Mouse (Mus musculus): Measurements from ENCODE around the gene Fancg.

The Fancg gene

DNA sequence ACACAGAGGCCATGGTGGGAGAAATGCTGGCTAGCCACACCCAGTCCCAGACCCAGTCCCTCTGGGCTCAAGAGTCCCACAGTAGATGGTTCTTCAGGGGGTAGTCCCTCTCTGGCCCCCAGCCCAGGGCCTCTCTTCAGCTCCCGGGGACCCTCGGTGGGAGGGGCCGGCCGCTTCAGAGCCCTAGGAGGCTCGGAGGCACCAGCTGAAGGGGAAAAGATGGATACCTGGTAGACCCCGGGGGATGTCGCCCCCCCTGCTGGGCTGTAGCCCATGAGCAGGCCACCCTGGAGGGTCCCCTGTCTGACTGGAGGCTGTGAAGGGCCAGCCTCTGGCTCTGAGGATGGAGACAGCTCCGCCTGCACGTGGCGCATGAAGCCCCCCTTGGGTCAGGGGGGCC, 26.1 kb upstream of the Fancg start:
- in situ Hi-C loops (cut with MboI, MseI) = loop anchor here (25.0 kb wide), 1 partner anchor 1474 kb away; the partner anchor contains the start of genes Dnaic1 and Fam219a

DNA sequence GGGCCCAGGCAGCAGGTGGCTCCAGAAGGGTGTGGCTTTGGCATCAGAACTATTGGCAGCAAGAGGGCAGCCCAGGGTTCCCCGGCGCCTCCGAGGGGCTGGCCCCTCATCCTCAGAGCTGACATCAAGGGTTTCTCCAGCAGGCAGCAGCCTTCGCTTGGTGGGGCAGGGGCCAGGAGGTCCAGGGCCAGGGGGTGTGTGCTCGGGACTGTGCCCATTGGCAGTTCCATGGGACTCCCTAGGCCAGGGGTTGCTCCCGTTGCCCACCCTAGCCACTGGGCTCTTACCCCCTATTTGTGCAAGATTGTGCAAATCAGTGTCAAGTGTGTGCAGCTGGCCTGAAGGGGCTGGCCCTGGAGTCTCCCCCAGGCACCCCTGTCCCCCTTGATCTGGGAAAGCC, 25.5 kb upstream of the Fancg start:
- in situ Hi-C loops (cut with MboI, MseI) = loop anchor here (25.0 kb wide), 1 partner anchor 1474 kb away; the partner anchor contains the start of genes Dnaic1 and Fam219a

DNA sequence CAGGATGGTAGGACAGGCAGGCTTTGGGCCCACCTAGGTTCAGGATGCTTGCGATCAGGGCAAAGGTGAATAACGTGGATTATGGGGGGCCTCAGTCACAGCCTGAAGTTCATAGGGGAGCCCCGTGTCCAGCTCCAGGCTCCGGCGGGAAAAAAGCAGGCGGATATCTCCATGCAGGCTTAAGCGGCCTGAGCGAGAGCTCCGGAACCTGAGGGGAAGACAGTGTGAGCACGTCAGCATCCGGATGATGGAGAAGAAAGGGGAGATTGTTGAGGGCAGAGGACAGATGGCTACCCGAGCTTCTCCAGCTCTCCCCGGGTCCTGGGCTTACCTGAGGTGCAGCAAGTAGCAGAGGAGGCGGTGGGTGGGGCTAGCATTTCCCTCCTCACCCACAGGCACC, 23.2 kb upstream of the Fancg start:
- in situ Hi-C loops (cut with MboI, MseI) = loop anchor here (25.0 kb wide), 1 partner anchor 1471 kb away; the partner anchor contains the start of genes Dnaic1 and Fam219a

DNA sequence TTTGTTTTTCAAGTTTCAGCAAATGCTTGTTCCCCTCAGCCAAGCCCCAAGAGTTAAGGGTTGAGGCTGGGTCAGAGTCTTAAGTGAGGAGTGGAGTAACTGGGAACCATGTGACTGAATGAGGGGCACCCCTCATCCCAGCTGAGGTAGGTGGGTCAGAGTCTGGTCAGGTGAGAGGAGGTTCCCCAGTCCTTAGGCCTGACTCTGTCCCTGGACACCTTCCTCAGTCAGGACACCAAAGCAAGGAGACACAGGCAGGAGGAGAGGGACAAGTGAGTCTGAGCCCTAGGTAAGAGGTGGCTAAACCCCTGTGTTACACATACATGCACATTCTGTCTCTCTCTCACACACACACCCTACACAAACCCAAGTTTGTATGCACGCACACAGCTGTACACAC, 22.2 kb upstream of the Fancg start:
- in situ Hi-C loops (cut with MboI, MseI) = loop anchor here (25.0 kb wide), 1 partner anchor 1470 kb away; the partner anchor contains the start of genes Dnaic1 and Fam219a

DNA sequence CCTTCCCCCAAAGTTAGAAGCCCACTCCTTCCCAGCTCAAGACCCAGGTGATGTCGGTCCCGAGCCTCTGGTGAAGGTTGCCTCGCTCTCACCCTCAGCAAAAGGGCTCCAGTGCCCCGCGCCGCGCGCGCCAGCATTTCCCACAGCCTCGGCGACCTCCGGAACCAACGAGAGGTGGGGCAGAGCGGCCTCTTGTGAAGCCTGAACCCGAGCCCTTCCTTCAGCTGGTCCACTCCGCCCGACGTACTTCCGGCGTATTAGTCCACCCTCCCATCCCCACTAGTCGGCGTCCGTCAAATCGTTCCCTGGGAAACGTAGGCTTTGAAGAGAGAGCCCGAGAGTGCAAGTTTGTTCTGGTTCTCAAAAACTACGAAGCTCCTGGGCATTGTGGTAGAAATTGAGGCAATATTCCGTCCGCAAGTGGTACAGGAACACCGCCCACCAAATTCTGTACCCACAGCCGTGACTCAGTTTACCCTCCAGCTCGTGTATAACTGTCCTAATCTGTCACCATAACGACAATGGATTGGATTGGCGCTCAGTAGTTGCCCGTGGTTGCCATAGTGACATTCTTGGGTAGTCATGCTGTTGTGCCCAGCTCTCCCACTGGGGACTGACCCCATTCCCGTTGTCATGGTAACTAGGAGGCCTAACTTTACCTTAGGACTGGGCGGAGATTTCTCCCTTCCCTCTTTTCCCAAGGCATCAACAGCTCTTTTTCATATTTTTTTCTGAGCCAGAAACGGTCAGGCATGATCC, 21.1 kb upstream of the Fancg start, which contains the start of gene Stoml2:
Gene Stoml2 (minus strand): TSS at position 474 of the 759 bp plus-strand sequence.
- in situ Hi-C loops (cut with MboI, MseI) = loop anchor here (25.0 kb wide), 1 partner anchor 1469 kb away; the partner anchor contains the start of genes Dnaic1 and Fam219a

DNA sequence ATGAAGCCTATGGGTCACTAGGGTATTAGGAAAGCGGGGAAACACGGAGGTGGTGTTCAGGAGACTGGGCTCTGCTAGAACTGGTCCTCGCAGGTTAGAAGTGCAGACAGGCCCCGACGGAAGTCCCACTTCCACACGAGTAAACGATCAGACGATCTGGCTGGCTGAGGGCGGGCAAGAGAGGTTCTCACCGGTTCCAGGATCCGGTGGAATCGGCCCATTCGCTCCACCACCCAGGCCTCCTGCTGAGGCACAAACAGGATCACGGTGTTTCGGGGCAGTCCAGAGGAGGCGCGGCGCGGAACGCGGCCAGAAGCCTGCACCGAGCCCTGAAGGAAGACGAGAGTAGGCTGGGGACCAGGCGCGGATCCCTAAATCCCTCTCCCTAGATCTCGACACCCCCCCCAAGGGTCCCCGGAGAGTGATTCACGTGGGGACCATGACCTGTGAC, 20.5 kb upstream of the Fancg start:
- in situ Hi-C loops (cut with MboI, MseI) = loop anchor here (25.0 kb wide), 1 partner anchor 1469 kb away; the partner anchor contains the start of genes Dnaic1 and Fam219a

DNA sequence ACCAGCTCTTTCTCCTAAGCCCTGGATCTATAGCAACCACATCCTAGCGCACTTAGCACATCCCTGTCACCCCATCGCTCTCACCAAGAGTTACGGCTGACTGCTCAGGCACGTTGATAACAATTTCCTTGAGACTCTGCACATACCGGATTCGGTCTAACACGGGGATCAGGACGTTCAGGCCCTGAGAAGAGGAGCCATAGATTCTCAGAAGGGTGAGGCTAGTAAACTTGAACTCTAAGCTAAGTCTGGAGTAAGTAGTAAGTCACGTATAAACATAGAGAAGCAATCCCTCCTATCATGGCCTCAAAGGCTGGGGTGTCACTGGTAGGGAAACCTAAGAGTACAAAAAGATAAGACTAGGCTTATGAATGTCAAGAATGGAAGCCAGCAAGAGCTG, 20.0 kb upstream of the Fancg start:
- in situ Hi-C loops (cut with MboI, MseI) = loop anchor here (25.0 kb wide), 1 partner anchor 1468 kb away; the partner anchor contains the start of genes Dnaic1 and Fam219a

DNA sequence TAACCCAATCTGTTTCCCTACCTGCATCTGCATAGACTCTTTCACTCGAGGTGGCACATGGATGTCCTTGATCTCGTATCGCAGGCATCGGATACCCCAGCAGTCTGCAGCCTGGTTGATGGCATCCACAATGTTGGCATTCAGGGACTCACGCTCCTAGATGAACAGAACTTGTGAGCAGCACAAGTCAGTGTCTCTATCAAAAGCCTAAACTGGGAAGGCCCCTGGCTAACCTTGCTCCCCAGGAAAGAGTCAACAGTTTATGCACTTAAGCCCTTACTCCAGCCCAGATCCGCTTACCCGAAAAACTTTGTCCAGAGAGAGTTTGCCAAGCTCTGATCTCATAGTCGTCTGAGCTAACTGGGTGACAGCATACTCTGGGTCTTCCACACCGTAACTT, 19.4 kb upstream of the Fancg start:
- in situ Hi-C loops (cut with MboI, MseI) = loop anchor here (25.0 kb wide), 1 partner anchor 1467 kb away; the partner anchor contains the start of genes Dnaic1 and Fam219a

DNA sequence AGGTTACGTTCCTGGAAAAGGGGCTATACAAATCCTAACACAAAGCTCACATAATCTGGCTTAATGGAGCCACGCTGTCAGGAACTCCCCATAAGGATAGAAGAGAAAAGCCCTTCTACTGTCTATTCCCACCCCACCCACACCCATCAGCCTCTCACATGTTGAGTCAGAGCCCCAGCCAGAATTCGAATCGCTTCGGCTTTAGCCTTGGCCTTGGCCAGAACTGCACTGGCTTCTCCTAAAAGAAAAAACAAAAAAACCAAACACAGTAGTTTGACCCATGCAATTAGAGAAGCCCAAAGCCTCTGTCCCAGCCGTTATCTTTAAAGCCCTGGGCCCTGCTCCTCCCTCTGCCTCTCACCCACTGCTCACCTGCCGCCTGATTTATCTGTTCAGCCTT, 18.8 kb upstream of the Fancg start:
- in situ Hi-C loops (cut with MboI, MseI) = loop anchor here (25.0 kb wide), 1 partner anchor 1467 kb away; the partner anchor contains the start of genes Dnaic1 and Fam219a

DNA sequence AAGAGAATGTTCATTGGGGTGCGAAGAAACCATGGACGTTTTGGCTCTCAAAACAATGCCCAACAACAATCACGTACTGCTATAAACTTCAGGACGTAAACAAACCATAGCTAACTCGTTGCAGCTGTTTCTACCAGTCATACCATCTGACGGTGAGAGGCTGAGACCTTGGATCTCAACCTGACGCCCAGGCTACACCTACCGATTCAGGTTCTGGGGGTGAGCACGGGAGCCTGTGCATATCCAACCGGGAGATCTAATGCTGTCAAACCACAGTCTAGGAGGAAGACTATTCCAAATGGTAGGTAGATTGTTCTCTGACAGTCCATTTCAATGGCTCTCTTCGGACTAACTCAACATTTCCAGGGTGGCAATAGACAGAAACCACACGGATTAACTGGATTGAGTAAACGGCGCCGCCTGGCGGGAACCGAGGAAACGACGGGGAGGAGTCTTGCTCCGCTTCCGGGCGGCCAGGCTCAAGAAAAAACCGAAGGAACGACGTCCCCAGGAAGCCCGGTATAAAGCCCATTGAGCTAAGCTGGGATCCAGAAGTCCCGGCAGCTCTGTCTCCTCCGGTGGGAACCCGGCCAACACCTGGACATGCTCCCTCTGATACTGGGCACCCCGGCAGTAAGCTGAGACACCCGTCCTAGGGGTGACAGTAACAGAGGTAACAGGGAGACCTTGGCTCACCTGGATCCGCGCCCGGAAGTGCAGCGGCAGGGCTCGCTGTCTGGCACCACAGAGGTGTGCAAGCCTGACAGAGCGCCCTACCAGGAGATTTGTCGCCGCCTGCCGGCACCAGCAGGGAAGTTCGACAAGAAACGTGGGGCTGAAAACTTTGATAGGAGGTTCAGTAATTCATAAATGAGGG, 15.0 kb upstream of the Fancg start, which contains the start of gene Pigo:
Gene Pigo (minus strand): TSS at position 736 of the 877 bp plus-strand sequence.
- in situ Hi-C loops (cut with MboI, MseI) = loop anchor here (25.0 kb wide), 1 partner anchor 1463 kb away; the partner anchor contains the start of genes Dnaic1 and Fam219a

DNA sequence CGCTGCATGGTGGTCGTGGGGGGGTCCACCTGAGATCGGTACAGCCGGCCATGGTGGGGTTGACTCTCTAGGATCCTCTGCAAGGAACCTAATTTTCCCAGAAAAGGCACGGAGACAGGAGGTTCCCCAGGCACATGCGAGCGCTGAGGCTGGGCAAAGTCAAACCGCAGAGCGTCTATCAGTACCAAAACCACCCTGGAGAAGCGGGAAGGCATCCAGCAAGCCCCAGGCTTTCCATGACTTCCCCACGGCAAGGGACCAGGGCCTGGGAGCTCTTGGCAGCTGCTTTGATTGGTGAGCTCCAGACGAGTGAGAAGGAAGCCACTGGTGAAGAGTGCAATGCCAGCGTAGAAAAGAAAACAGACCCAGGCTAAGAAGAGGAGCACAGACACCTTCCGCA, 14.4 kb upstream of the Fancg start:
- in situ Hi-C loops (cut with MboI, MseI) = loop anchor here (25.0 kb wide), 1 partner anchor 1462 kb away; the partner anchor contains the start of genes Dnaic1 and Fam219a

DNA sequence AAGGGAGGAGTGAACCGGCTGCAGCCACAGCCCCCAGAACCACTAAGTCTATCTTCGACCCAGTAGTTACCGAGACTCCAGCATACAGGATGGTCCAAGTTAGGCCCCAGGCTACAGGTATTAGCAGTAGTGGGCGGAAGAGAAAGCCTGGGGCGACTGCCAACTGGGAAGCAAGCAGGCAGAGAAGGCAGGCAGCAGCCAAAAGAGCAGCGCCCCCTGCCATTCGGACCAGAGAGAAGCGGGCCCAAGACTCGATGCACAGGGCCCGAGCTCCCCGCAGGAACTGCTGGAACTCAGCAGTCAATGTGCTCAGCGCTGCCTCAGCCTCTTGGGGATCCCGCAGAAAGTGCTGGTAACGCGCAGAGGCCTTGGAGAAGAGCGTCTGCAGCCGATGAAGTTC, 11.0 kb upstream of the Fancg start:
- in situ Hi-C loops (cut with MboI, MseI) = no loop called here

DNA sequence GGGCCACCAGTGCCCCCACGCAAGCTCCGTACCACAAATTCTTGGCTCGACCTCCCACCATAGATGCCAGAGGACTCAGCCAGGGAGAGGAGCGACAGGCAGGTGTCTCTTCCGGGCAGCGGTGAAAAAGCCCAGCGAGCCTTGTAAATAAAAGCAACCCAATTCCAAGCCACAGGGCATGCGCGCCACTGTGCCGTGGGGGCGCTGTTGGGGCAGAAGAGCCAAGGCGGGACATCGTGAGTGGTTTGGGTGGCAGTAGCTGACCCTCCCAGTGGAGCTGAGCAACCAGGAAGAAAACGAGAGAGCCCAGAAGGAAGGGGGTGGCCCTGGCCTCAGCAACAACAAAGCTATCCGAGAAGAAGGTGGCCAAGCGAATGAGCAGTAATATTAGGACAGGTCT, 10.6 kb upstream of the Fancg start:
- in situ Hi-C loops (cut with MboI, MseI) = no loop called here

DNA sequence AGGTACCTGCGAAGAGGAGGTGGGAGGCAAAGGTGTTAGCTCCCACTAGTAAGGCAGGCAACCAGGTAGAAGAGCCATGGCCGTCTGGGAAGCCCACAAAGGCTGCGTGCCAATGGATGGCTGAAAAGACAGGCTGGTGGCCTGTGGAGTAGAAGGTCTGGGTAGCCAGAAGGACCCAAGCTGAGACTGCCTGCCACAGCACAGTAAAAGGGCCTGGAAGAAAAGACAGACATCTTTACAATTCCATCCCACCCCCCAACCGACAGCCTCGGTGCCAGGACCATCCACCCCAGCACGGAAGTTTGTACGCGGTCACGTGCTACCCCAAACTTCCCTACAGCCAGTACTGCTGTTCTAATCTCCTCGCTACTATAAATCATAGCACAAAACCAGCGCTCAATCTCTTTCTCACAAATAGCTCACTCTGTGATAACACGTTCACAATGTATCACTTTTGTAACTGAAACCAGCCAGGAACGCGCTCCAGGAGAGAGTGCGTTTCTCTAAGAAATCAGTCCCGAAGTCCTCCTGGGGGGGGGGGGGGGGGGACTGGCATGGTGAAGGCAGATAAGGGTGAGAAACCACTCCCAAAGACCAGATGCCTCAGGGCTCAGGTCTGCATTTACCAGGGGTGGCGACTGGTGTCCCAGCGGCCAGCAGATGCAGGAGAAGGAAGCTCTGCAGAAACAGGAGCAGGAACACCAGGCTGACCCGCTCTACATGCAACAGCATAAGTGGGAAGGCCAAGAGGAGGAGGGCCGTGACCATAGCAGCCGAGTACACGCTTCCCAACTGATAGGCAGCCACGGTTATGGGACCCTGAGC, 9.5 kb upstream of the Fancg start:
- in situ Hi-C loops (cut with MboI, MseI) = loop anchor here (10.0 kb wide), 2 partner anchors 945 to 1675 kb away; partner anchors contain the start of gene Ubap1

DNA sequence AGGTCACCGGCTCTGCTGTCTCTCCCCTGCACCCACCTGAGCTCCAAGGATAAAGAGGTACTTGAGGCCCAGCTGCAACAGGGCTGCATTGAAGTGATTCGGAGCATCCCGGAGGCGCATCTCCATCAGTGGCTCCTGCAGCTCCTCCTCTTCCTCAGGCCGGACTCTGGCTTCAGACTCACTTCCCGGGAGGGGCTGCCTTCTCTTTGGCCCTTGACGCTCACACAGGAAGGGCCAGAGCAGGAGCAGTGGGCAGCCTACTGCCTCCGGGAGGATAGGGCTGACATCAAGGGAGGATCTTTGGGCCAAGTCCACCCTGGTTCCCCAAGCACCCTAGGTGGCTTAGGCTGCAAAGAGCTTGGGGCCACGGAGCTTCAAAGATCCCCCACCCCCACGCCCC, 8.9 kb upstream of the Fancg start:
- in situ Hi-C loops (cut with MboI, MseI) = loop anchor here (10.0 kb wide), 2 partner anchors 946 to 1674 kb away; partner anchors contain the start of gene Ubap1

DNA sequence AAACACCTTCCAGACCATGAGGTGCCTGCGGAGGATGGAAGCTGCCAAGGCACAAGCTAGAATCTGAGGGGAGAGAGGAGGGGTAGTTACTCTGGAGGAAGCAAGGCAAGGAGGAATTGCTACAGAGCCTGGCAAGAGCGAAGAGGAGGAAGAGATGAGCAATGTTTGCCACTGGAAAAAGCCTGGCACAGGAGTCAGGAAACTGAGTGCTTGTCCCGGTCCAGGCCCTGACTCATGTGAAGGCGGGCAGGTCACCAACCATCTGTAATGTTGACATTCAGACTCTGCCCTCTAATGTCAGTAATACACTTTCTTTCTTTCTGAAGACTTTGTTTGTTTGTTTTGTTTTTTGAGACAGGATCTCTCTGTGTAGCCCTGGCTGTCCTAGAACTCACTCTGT, 7.8 kb upstream of the Fancg start:
- in situ Hi-C loops (cut with MboI, MseI) = loop anchor here (10.0 kb wide), 2 partner anchors 947 to 1673 kb away; partner anchors contain the start of gene Ubap1

DNA sequence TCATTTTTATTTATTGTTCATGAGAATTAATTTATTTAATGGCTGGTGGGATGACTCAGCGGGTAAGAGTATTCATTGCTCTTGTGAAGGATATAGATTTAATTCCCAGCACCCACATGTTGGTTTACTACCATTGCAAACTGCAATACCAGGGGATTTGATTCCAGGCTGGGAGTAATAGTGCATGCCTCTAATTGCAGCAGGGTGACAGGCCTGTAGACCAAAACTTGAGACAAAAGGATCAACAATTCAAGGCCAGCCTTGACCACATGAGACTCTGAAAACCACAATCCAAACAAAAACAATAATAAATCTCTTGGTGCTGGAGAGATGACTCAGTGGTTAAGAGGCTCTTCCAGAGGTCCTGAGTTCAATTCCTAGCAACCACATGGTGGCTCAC, 1.8 kb upstream of the Fancg start:
- in situ Hi-C loops (cut with MboI, MseI) = loop anchor here (5.0 to 10.0 kb wide), 3 partner anchors 953 to 1740 kb away; partner anchors contain the start of gene Ubap1

DNA sequence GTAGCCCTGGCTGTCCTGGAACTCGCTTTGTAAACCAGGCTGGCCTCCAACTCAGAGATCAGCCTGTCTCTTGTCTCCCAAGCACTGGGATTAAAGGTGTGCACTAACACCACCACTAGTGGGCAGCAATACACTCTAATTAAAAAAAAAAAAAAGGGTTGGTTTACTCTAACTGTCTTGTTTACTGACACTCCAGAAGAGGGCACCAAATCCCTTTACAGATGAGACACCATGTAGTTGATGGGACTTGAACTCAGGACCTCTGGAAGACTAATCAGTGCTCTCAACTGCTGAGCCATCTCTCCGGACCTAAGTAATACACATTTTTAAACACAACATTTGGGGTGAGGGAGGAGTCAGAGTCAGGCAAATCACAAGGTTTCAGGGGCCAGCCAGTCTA, 4.5 kb downstream of the Fancg start:
- in situ Hi-C loops (cut with MboI, MseI) = loop anchor here (10.0 kb wide), 1 partner anchor 1159 kb away; no protein-coding TSS in a partner anchor

DNA sequence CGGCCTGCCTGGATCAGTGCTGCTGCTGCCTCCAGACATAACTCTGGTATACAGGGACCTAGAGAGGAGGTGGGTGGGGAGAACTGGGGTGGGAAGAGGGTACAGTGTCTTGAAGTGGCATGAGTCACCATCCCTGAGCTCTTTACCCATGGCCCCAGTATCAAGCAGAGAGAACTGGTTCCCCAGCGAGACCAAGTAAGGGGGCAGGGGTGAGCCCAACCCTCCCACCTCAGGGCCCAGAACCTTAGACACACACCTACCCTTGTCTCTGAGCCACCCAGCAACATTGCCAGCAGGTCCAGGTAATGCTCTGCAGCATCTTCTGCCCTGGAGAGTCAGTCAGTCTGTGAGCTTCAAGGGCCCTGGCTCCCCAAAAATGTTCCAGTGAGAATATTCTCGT, 5.4 kb downstream of the Fancg start:
- in situ Hi-C loops (cut with MboI, MseI) = loop anchor here (10.0 kb wide), 1 partner anchor 1160 kb away; no protein-coding TSS in a partner anchor

All from T-helper 1 cell (primary cell).